Mouse (Mus musculus): ENCODE measurements at regions not wholly inside any gene's neighbourhood (a gene's known extent, or its start where the extent isn't known, plus 50 kb on each side); places are given as distances from the start of the nearest gene placed in this dataset.

DNA sequence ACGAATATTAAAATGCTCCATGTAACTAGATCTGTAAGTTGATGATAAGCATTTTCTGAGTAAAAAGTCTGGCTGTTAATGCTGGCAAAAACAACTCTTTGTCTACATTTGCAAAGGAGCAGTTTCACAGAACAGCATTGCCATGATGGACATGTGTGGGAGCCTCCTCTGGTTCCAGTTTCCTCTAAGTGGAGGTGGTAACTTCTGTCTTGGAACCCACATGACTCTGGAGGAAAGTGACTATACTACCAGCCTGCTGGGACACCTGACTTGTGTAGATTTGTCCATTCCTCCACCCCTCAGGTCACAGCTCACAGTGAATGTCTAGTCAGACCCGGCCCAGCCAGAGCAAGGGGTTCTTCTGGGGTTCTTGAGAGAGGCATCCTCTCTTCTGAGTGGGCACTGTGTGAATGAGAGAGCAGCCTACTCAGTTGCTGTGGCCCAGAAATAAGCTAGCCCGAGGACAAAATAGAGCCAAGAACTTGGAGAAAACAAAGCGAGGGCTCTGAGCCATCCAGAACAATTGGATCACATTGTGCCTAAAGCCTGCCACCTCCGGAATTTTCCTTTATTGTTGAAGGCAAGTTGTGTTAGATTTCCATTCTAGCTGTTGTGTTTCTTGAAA lies 97.9 kb upstream of the Wscd1 start:
- TF ChIP-seq GATA1 (IDR thresholded peaks at IDR 0.05; ENCODE audit: borderline replicate concordance, low read length) (no peak), CTCF (IDR thresholded peaks at IDR 0.05; ENCODE audit: low read depth, low read length) (no peak), GATA2 (IDR thresholded peaks at IDR 0.05; ENCODE audit: borderline replicate concordance, low read depth, low read length) (no peak), TAL1 (conservative IDR thresholded peaks at IDR 0.05; ENCODE audit: low read depth, low read length) (no peak)
